Mouse (Mus musculus) MEL-GATA-1-ER (cell line): ENCODE measurements at regions not wholly inside any gene's neighbourhood (a gene's known extent, or its start where the extent isn't known, plus 50 kb on each side); places are given as distances from the start of the nearest gene placed in this dataset.

Experiments
- DNase-seq: peaks from one replicate; pipeline ENCODE4 v3.0.0-alpha.2; 2012; ENCODE audit warnings: low read depth; ENCODE audit errors: extremely low read depth

DNA sequence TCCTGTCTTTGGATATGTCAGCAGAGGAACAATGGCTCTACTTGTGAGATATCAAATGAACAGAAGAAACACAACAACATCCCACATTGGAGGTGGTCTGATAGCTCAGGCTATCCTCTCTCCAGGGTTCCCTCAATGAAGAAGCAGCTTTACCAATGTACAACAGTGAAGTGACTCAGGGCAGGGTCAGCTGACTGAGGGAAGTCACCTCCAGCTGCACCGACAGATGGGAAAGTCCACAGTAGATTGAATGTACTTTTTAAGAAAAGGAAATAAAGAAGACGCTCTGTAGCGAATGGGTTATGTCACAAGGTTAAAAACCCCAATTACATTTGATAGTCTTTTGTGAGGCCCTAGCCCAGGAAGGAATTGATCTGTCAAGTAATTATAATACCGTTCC lies 62.6 kb upstream of the Tnfaip3 start:
- DNase-seq, result no peak

DNA sequence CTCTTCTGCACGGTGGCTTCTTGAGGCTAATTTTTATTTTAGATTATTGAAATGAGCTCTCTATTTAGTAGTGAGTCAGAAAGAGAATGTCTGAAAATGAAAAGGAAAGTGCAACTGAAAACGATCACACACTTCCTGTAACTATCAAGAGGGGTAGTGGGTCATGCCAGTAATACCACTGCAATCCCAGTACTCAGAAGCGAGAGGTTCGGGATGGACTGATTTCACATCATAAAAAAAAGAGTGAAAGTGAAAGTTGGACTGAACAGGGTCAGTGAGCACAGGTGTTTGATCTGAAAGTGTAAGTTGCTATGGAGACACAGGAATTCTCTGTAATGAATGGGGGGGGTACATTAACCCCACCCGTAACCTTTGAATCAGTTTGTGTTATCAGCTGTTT lies 52.9 kb upstream of the Tnfaip3 start:
- DNase-seq, result no peak

DNA sequence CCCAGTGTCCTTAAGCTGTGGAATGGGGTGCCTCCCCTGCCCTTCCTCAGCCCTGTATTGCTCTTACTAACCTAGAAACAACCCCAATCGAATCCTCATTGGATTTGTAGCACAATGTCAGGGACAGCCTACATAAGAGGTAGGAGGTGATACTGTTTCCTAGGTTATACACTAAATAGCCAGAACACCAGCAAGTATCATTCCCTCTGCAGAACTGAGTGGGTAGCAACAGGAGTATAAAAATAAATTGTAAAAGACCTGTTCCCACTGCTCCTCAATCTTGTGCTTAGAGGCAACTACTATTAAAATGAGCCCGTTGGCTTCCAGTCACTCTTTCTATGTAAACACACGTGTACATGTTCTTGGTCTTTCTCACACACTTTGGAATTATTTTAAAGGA lies 52.2 kb upstream of the Tnfaip3 start:
- DNase-seq, result no peak

DNA sequence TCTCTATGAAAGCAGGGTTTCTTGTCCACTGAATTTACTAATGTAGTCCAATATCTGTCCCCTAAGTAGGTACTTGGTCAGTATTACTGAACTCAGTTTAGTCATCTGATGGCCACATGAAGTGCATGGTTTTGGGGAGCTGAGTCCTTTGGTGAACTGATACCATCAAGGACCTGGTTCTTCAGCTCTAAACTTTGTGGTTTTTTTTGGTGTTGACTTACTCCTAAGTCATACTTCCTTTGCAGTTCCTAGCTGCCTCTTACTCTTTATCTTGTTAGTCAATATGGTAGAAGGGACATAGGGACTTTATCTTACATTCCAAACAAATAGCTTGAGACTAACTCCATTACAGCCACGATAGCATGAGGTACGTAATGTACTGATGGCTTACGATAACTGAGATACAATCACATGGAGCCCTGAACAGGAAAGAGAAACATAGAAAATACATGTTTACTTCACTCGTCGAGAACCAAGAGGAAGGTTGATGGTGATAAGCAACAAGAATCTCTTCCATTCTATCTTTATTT lies 51.4 kb upstream of the Tnfaip3 start:
- no peak for DNase-seq
